Comparison of ENCODE assay signal across 26 mouse cellular contexts in the genomic region with DNA sequence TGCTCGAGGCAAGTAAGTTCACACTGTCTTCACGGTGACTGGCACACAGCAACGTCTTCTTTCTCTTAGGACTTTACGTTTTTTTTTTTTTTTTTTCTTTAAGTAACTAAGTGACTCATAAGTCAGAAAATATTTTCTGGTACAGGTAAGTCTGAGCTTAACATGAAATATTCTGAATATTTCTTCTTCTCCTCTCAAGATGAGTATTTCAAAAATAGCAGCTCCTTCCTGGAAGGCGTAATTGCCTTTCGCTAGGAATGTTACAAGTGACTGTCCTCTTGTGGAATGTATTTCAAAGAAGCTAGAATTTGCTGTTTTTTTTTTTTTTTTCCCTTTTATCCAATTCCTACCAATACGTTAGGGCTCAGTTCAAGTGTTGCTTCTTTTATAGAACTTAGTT.
"Had no signal": no experiment of that assay in that cellular context is flagged by ENCODE, and none has a peak within 500 bp of the region (broad histone marks: within the 10 kb centered on the region; RNA-seq: fewer than 3 reads in every experiment).

No protein-coding gene starts in this region.

- H3K4me2 ChIP-seq: embryonic facial prominence, embryonic 12.5 days; embryonic facial prominence, embryonic 13.5 days; embryonic facial prominence, embryonic 15.5 days; forebrain, embryonic 12.5 days; forebrain, embryonic 13.5 days; forebrain, embryonic 15.5 days had no signal

- H3K9me3 ChIP-seq: embryonic facial prominence, embryonic 10.5 days; embryonic facial prominence, embryonic 12.5 days; embryonic facial prominence, embryonic 13.5 days; embryonic facial prominence, embryonic 15.5 days; forebrain, embryonic 10.5 days; forebrain, embryonic 12.5 days; forebrain, embryonic 13.5 days; forebrain, embryonic 15.5 days; heart, embryonic 10.5 days had no signal

- H3K27me3 ChIP-seq: embryonic facial prominence, embryonic 12.5 days; embryonic facial prominence, embryonic 13.5 days; embryonic facial prominence, embryonic 15.5 days; forebrain, embryonic 12.5 days; forebrain, embryonic 13.5 days; forebrain, embryonic 15.5 days had no signal

- DNase-seq: cerebellum, adult 9-10 months; cerebellum, postnatal 10 days; cerebellum, postnatal 14 days; cerebellum, postnatal 25 days; cerebellum, postnatal 36 days; embryo, embryonic 11 days; forebrain, postnatal 0 days; gastrocnemius, adult 2 months; gastrocnemius, postnatal 10 days; gastrocnemius, postnatal 14 days; gastrocnemius, postnatal 36 days; heart, adult 11 months; heart, adult 18-20 months; heart, adult 2 months had no signal

- H3K4me3 ChIP-seq: embryonic facial prominence, embryonic 10.5 days; embryonic facial prominence, embryonic 12.5 days; embryonic facial prominence, embryonic 13.5 days; embryonic facial prominence, embryonic 15.5 days; erythroblast, embryonic 14.5 days; forebrain, embryonic 10.5 days; forebrain, embryonic 12.5 days; forebrain, embryonic 13.5 days; forebrain, embryonic 15.5 days; gastrocnemius, adult 2 months; heart, adult 2 months; heart, embryonic 10.5 days had no signal

- H3K36me3 ChIP-seq: embryonic facial prominence, embryonic 10.5 days; embryonic facial prominence, embryonic 12.5 days; embryonic facial prominence, embryonic 13.5 days; embryonic facial prominence, embryonic 15.5 days; forebrain, embryonic 10.5 days; forebrain, embryonic 12.5 days; forebrain, embryonic 15.5 days; heart, embryonic 10.5 days had no signal

- H3K27ac ChIP-seq: embryonic facial prominence, embryonic 10.5 days; embryonic facial prominence, embryonic 12.5 days; embryonic facial prominence, embryonic 13.5 days; embryonic facial prominence, embryonic 15.5 days; forebrain, embryonic 10.5 days; forebrain, embryonic 12.5 days; forebrain, embryonic 13.5 days; forebrain, embryonic 15.5 days; gastrocnemius, adult 2 months; heart, adult 2 months; heart, embryonic 10.5 days had no signal

- H3K4me1 ChIP-seq: embryonic facial prominence, embryonic 10.5 days; embryonic facial prominence, embryonic 12.5 days; embryonic facial prominence, embryonic 13.5 days; forebrain, embryonic 10.5 days; forebrain, embryonic 12.5 days; forebrain, embryonic 13.5 days; forebrain, embryonic 15.5 days; heart, embryonic 10.5 days had no signal

- ATAC-seq: forebrain, embryonic 13.5 days; forebrain, embryonic 14.5 days; forebrain, embryonic 15.5 days; forebrain, embryonic 16.5 days; forebrain, postnatal 0 days had no signal

- H3K9ac ChIP-seq: embryonic facial prominence, embryonic 12.5 days; embryonic facial prominence, embryonic 13.5 days; embryonic facial prominence, embryonic 15.5 days; forebrain, embryonic 12.5 days; forebrain, embryonic 13.5 days; forebrain, embryonic 15.5 days; forebrain, postnatal 0 days had no signal
